28 mouse cellular contexts compared by ENCODE assay signal in genomic region chr1:141533160-141533559, GRCm38 (mm10).
DNase-seq lines count a peak whose midpoint lies in the region; ATAC-seq and TF ChIP-seq lines count a peak whose summit lies in the region.
"Had no signal": no experiment of that assay in that cellular context is flagged by ENCODE, and none has a peak within 500 bp of the region (broad histone marks: within the 10 kb centered on the region; RNA-seq: fewer than 3 reads in every experiment).

No protein-coding gene starts in this region.

- no peak for TF ChIP-seq CTCF in left cerebral cortex, adult 2 months (IDR thresholded peaks at IDR 0.05)

- intact Hi-C loops in left cerebral cortex, postnatal 25 days (cut with DNase I), result no loop called here
- intact Hi-C loops in left cerebral cortex, adult 2 months (cut with DNase I), result no loop called here

- DNase-seq in forebrain, embryonic 14.5 days (ENCODE audit: low spot score), result peak; percentile 19
- DNase-seq in left cerebral cortex, postnatal 25 days (ENCODE audit: low spot score in 2 of 2), result peak; percentile 8 to 54
- no peak for DNase-seq in left cerebral cortex, adult 2 months (ENCODE audit: extremely low spot score in 1 of 2, low spot score in 2 of 2)
- peak; percentile 5 for DNase-seq in Muller cell, postnatal 12 days (ENCODE audit: inconsistent ontology term)
- peak; percentile 10 for DNase-seq in right cerebral cortex, postnatal 4 days
- DNase-seq: adrenal gland, postnatal 10 days; cerebellum, adult 11 months; cerebellum, adult 9-11 months; heart, postnatal 36 days; kidney, adult 2 months; kidney, postnatal 10 days; lung, postnatal 36 days; midbrain, embryonic 14.5 days; retina, postnatal 1 day; spleen, adult 18-20 months had no signal

- no peak for ATAC-seq in forebrain, embryonic 14.5 days
- ATAC-seq in forebrain, embryonic 12.5 days (ENCODE audit: low FRiP score), result no peak
- ATAC-seq in CD4-positive, CD25-positive, alpha-beta regulatory T cell, adult 4 months, result no peak
- ATAC-seq: activated CD4-positive, CD25-positive, alpha-beta regulatory T cell, adult 4 months had no signal

- H3K4me1 ChIP-seq in forebrain, embryonic 14.5 days (ENCODE audit: control insufficient read depth, insufficient read depth, low read length), result no peaks in the 10 kb centered on the region
- no peaks in the 10 kb centered on the region for H3K4me1 ChIP-seq in forebrain, embryonic 12.5 days
- H3K4me1 ChIP-seq: embryonic facial prominence, embryonic 12.5 days; heart, embryonic 15.5 days; hindbrain, embryonic 13.5 days; limb, embryonic 15.5 days; lung, embryonic 15.5 days; megakaryocyte, embryonic 14.5 days; neural tube, embryonic 12.5 days had no signal

- 68% methylated on average over 3 of the region's 3 CpGs for WGBS in forebrain, embryonic 14.5 days
- WGBS in forebrain, embryonic 12.5 days, result 85% methylated on average over 3 of the region's 3 CpGs

- H3K36me3 ChIP-seq in forebrain, embryonic 14.5 days (ENCODE audit: control insufficient read depth, insufficient read depth, low read length), result no peaks in the 10 kb centered on the region
- H3K36me3 ChIP-seq in forebrain, embryonic 12.5 days (replicated peaks), result no peaks in the 10 kb centered on the region
- H3K36me3 ChIP-seq: embryonic facial prominence, embryonic 12.5 days; G1E; heart, embryonic 15.5 days; hindbrain, embryonic 13.5 days; limb, embryonic 15.5 days; lung, embryonic 15.5 days; neural tube, embryonic 12.5 days had no signal

- no peaks in the 10 kb centered on the region for H3K27me3 ChIP-seq in forebrain, embryonic 14.5 days (replicated peaks; ENCODE audit: control insufficient read depth, insufficient read depth, low read length)
- no peaks in the 10 kb centered on the region for H3K27me3 ChIP-seq in forebrain, embryonic 12.5 days
- H3K27me3 ChIP-seq: CH12.LX; embryonic facial prominence, embryonic 12.5 days; heart, embryonic 15.5 days; hindbrain, embryonic 13.5 days; limb, embryonic 15.5 days; lung, embryonic 15.5 days; megakaryocyte, embryonic 14.5 days; neural tube, embryonic 12.5 days had no signal

- no peak overlapping the region for H3K4me2 ChIP-seq in forebrain, embryonic 14.5 days (ENCODE audit: low read length)
- H3K4me2 ChIP-seq in forebrain, embryonic 12.5 days, result no peak overlapping the region
- H3K4me2 ChIP-seq: embryonic facial prominence, embryonic 12.5 days; heart, embryonic 15.5 days; hindbrain, embryonic 13.5 days; limb, embryonic 15.5 days; lung, embryonic 15.5 days; neural tube, embryonic 12.5 days had no signal

- H3K4me3 ChIP-seq in forebrain, embryonic 14.5 days (ENCODE audit: low read depth, low read length), result no peak overlapping the region
- no peak overlapping the region for H3K4me3 ChIP-seq in forebrain, embryonic 12.5 days (replicated peaks)
- no peak overlapping the region for H3K4me3 ChIP-seq in left cerebral cortex, adult 2 months
- H3K4me3 ChIP-seq: embryonic facial prominence, embryonic 12.5 days; heart, embryonic 15.5 days; hindbrain, embryonic 13.5 days; limb, embryonic 15.5 days; lung, embryonic 15.5 days; megakaryocyte, embryonic 14.5 days; neural tube, embryonic 12.5 days had no signal

- H3K9ac ChIP-seq in forebrain, embryonic 14.5 days (ENCODE audit: low read length), result no peak overlapping the region
- no peak overlapping the region for H3K9ac ChIP-seq in forebrain, embryonic 12.5 days
- H3K9ac ChIP-seq: embryonic facial prominence, embryonic 12.5 days; heart, embryonic 15.5 days; hindbrain, embryonic 13.5 days; limb, embryonic 15.5 days; liver, embryonic 14.5 days; lung, embryonic 15.5 days; neural tube, embryonic 12.5 days had no signal

- H3K27ac ChIP-seq in forebrain, embryonic 14.5 days (ENCODE audit: low read depth, low read length), result no peak overlapping the region
- no peak overlapping the region for H3K27ac ChIP-seq in forebrain, embryonic 12.5 days
- no peak overlapping the region for H3K27ac ChIP-seq in left cerebral cortex, adult 2 months
- H3K27ac ChIP-seq: embryonic facial prominence, embryonic 12.5 days; heart, embryonic 15.5 days; hindbrain, embryonic 13.5 days; limb, embryonic 15.5 days; liver, embryonic 14.5 days; lung, embryonic 15.5 days; neural tube, embryonic 12.5 days had no signal

- H3K9me3 ChIP-seq in forebrain, embryonic 14.5 days (replicated peaks; ENCODE audit: control insufficient read depth, low read length), result no peaks in the 10 kb centered on the region
- H3K9me3 ChIP-seq in forebrain, embryonic 12.5 days, result no peaks in the 10 kb centered on the region
- H3K9me3 ChIP-seq: embryonic facial prominence, embryonic 12.5 days; heart, embryonic 15.5 days; hindbrain, embryonic 13.5 days; limb, embryonic 15.5 days; lung, embryonic 15.5 days; megakaryocyte, embryonic 14.5 days; neural tube, embryonic 12.5 days had no signal

Comparison
In these comparisons a context has a peak if more than half of its experiments do, and no peak if none do; other contexts are left out.
1. DNase-seq: peak in forebrain, embryonic 14.5 days (single experiment), left cerebral cortex, postnatal 25 days (2 of 2), Muller cell, postnatal 12 days (single experiment) and right cerebral cortex, postnatal 4 days (single experiment); none in left cerebral cortex, adult 2 months (0 of 2).